Mouse (Mus musculus): ENCODE results near the gene Treh.

DNA sequence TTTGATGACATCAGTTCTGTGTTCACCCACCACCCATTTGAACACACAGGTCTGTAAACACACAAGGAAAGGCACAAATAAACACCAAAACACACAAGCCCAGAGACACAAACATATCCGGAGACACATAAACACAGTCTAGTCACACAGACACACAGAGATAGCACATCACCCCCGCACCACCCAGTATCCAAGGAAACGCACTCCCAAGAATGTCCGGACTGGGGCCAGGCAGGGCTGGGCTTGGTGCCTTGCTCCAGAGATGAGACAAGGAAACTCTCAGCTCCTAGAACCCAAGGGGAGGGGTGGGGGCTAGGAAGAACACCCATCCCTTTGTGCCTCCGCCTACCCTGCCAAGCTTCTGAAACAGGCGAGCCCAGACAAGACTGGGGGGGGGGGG lies 51.2 kb downstream of the Treh start:
- TF ChIP-seq CTCF (IDR thresholded peaks at IDR 0.05; ENCODE audit: borderline replicate concordance, extremely low read depth, insufficient read depth, insufficient read length) (no peak), POLR2A (IDR thresholded peaks at IDR 0.05; ENCODE audit: borderline replicate concordance, extremely low read depth, insufficient read depth, insufficient read length, poor library complexity, severe bottlenecking) (no peak)

Measured in brain, embryonic 14.5 days (tissue).